Mouse (Mus musculus) neural tube, embryonic 11.5 days (tissue): Measurements from ENCODE around the gene Fam83f. TPM values are rescaled to one million over a fixed set of nuclear protein-coding genes. Genes with fewer than 3 reads are reported as not detected.

Experiments
- ATAC-seq: fragments of 200-750 bp; cut with Nextera tagmentation; 2 replicates; pipeline ENCODE4 v1.8.0; 2017; ENCODE audit warnings: moderate number of reproducible peaks, mild to moderate bottlenecking, moderate TSS enrichment, moderate library complexity; ENCODE audit not compliant: insufficient read depth, low FRiP score, low TSS enrichment
- DNase-seq: peaks from one replicate; pipeline ENCODE4 v3.0.0-alpha.2; 2015; ENCODE audit warnings: low spot score
- H3K27ac ChIP-seq: fragments of 300-500 bp; sonication (generic); 2 replicates; pipeline ENCODE4 v1.5.1; 2014; ENCODE audit warnings: low read depth, mild to moderate bottlenecking, low read length
- H3K27me3 ChIP-seq: fragments of 300-500 bp; sonication (generic); 2 replicates; pipeline ENCODE4 v1.6.1; 2014; ENCODE audit warnings: mild to moderate bottlenecking, low read length, mixed read lengths; ENCODE audit not compliant: control insufficient read depth, insufficient read depth
- H3K36me3 ChIP-seq: fragments of 300-500 bp; sonication (generic); 2 replicates; pipeline ENCODE4 v1.6.1; 2014; ENCODE audit warnings: mild to moderate bottlenecking, low read length, moderate library complexity, mixed read lengths; ENCODE audit not compliant: control insufficient read depth, insufficient read depth
- H3K4me1 ChIP-seq: fragments of 300-500 bp; sonication (generic); 2 replicates; pipeline ENCODE4 v1.6.1; 2014; ENCODE audit warnings: low read length, mixed read lengths; ENCODE audit not compliant: control insufficient read depth, insufficient read depth
- H3K4me2 ChIP-seq: fragments of 300-500 bp; sonication (generic); 2 replicates; pipeline ENCODE4 v1.6.1; 2014; ENCODE audit warnings: low read depth, mild to moderate bottlenecking, moderate library complexity
- H3K4me3 ChIP-seq: fragments of 300-500 bp; sonication (generic); 2 replicates; pipeline ENCODE4 v1.5.1; 2014; ENCODE audit warnings: low read depth, low read length
- H3K9ac ChIP-seq: fragments of 300-500 bp; sonication (generic); 2 replicates; pipeline ENCODE4 v1.6.1; 2014; ENCODE audit warnings: mild to moderate bottlenecking, low read length
- H3K9me3 ChIP-seq: fragments of 300-500 bp; sonication (generic); 2 replicates; pipeline ENCODE4 v1.6.1; 2016; ENCODE audit warnings: low read length; ENCODE audit not compliant: control insufficient read depth
- WGBS: fragments of 180-500 bp; shearing (Covaris S2); extraction: QIAGEN DNeasy Blood & Tissue Kit; methylation state at CpG from one replicate; pipeline ENCODE4 v1.1.7; 2014; 5-methylcytosine and 5-hydroxymethylcytosine counted together
- polyA plus RNA-seq: library from polyadenylated mRNA; unstranded; fragments of >200 nt; fragmentation: Nextera tagmentation; extraction: Ambion mirVana; gene quantifications from 2 replicates; pipeline ENCODE4 v1.2.1, GENCODE M21; 2014

The Fam83f gene
- polyA plus RNA-seq, 1 experiment from 2014 or later, result 0.44 TPM

GRCm38 (mm10) chr15:80658815-80659471 lies 12.7 kb upstream of the Fam83f start:
- no peaks in the 10 kb centered on the region for H3K4me1 ChIP-seq
- H3K4me2 ChIP-seq, result no peak overlapping the region
- H3K27me3 ChIP-seq, result no peaks in the 10 kb centered on the region
- no peak for ATAC-seq
- H3K9ac ChIP-seq, result no peak overlapping the region
- DNase-seq, result no peak
- 73% methylated on average over 6 of the region's 6 CpGs for WGBS
- no peaks in the 10 kb centered on the region for H3K36me3 ChIP-seq
- no peak overlapping the region for H3K27ac ChIP-seq
- no peak overlapping the region for H3K4me3 ChIP-seq
- H3K9me3 ChIP-seq, result no peaks in the 10 kb centered on the region

DNA sequence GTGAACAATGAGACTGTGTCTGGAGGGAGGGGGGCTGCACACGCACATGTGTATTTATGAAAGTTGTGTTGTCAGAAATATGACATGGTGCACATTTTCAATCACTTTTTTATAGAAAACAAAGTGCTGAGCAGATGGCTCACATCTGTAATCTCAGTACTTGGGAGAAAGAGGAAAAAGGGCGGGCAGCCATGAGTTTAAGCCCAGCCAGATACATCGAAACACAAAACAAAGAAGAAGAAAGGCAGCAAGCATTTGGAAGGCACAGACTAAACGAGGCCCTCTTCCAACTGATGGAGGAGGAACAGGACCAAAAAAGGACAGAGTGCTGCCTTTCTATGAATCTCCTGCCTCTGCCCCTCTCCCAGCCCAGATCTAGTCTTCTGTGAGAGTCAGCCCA lies 10.7 kb upstream of the Fam83f start:
- no peak for ATAC-seq
- WGBS, result 75% methylated on average over 4 of the region's 4 CpGs
- H3K4me3 ChIP-seq, result no peak overlapping the region
- H3K27me3 ChIP-seq, result no peaks in the 10 kb centered on the region
- no peak for DNase-seq
- H3K4me2 ChIP-seq, result no peak overlapping the region
- no peaks in the 10 kb centered on the region for H3K36me3 ChIP-seq
- no peaks in the 10 kb centered on the region for H3K9me3 ChIP-seq
- H3K4me1 ChIP-seq, result no peaks in the 10 kb centered on the region
- H3K27ac ChIP-seq, result no peak overlapping the region
- H3K9ac ChIP-seq, result no peak overlapping the region

DNA sequence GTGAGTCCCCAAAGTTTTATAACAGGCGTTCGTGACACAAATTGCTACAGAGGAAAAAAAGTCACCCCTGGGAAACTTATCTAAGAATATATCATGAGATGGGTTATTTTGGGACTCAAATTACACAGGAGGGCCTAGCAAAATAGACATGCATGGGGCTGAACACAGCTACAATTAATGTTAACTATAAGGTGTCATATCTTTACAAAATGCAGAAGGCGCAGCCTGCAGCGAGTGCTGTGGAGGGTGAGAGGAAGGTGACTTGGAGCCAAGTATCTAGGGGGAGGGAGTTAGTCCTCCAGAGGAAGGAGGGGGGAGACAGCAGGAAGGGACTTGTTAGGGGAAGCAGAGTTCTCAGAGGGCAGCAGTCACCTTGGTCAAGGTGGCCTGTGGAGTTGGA lies 7.2 kb upstream of the Fam83f start:
- 69% methylated on average over 4 of the region's 4 CpGs for WGBS
- H3K9me3 ChIP-seq, result no peaks in the 10 kb centered on the region
- H3K27me3 ChIP-seq, result no peaks in the 10 kb centered on the region
- H3K4me1 ChIP-seq, result no peaks in the 10 kb centered on the region
- H3K36me3 ChIP-seq, result no peaks in the 10 kb centered on the region
- DNase-seq (no peak), ATAC-seq (no peak)
- no peak overlapping the region for H3K4me3 ChIP-seq
- H3K4me2 ChIP-seq, result no peak overlapping the region
- H3K9ac ChIP-seq, result no peak overlapping the region
- H3K27ac ChIP-seq, result no peak overlapping the region

DNA sequence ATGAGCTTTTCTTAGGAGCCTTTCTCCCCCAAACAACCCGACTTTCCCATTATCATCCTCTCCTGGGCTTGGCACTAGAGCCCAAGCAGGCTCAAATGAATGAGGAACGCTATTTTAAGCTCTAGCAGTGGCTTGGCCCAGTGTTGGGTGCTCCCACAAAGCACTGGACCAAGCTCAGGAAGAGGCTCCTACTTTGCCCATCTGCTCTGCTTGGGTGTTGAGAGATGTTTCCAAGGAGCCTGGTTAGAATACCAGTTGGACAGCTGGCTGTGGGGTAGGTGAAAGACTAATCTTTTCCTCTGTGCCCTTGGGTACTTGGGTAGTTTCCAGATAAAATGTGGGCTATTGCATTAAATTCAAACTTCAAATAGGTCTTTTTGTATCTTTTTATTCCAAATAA lies 1.2 kb downstream of the Fam83f start:
- H3K9me3 ChIP-seq, result no peaks in the 10 kb centered on the region
- DNase-seq (no peak), ATAC-seq (no peak)
- no peak overlapping the region for H3K4me3 ChIP-seq
- H3K27ac ChIP-seq, result no peak overlapping the region
- H3K4me1 ChIP-seq, result peaks cover 4% of the 10 kb centered on the region; the same call in 1 of the 2 replicates
- no peak overlapping the region for H3K9ac ChIP-seq
- H3K36me3 ChIP-seq, result no peaks in the 10 kb centered on the region
- H3K27me3 ChIP-seq, result peaks cover 23% of the 10 kb centered on the region
- no peak overlapping the region for H3K4me2 ChIP-seq
- WGBS, result 64% methylated on average over 2 of the region's 2 CpGs

- ATAC-seq (no peak), DNase-seq (no peak)
- peaks cover 4% of the 10 kb centered on the region; the same call in 1 of the 2 replicates for H3K4me1 ChIP-seq
- peaks cover 23% of the 10 kb centered on the region for H3K27me3 ChIP-seq
- no peaks in the 10 kb centered on the region for H3K36me3 ChIP-seq
- H3K9ac ChIP-seq, result no peak overlapping the region
- H3K4me2 ChIP-seq, result no peak overlapping the region
- no peak overlapping the region for H3K27ac ChIP-seq
- H3K9me3 ChIP-seq, result no peaks in the 10 kb centered on the region
- H3K4me3 ChIP-seq, result no peak overlapping the region
- 79% methylated on average over 4 of the region's 4 CpGs for WGBS
Measured at GRCm38 (mm10) chr15:80673337-80674095, 1.9 kb downstream of the Fam83f start.

DNA sequence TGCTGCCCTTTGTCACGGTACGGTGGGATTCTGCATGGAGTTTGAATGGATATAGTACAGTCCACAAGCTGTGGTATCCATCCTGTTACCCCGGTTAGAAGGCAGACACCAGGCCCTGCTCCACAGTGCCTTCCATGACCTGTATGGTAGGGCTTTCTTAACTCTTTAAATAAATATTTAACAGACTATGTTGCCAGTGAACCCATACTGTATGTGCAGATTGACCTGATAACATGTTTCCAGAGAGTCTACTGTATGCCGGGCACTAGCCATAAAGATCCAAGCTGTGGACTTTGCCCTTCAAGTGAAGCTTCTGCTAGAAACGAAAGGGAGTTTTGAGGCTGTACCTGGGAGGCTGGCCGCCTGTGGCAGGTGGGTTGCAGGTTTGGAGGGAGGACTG lies 3.1 kb downstream of the Fam83f start:
- no peak overlapping the region for H3K4me2 ChIP-seq
- H3K4me3 ChIP-seq, result no peak overlapping the region
- H3K27ac ChIP-seq, result no peak overlapping the region
- peaks cover 23% of the 10 kb centered on the region for H3K27me3 ChIP-seq
- no peak overlapping the region for H3K9ac ChIP-seq
- whole genome bisulfite sequencing, result 87% methylated on average over 6 of the region's 6 CpGs
- H3K4me1 ChIP-seq, result peaks cover 4% of the 10 kb centered on the region; the same call in 1 of the 2 replicates
- no peak for DNase-seq
- ATAC-seq, result no peak
- no peaks in the 10 kb centered on the region for H3K36me3 ChIP-seq
- no peaks in the 10 kb centered on the region for H3K9me3 ChIP-seq

DNA sequence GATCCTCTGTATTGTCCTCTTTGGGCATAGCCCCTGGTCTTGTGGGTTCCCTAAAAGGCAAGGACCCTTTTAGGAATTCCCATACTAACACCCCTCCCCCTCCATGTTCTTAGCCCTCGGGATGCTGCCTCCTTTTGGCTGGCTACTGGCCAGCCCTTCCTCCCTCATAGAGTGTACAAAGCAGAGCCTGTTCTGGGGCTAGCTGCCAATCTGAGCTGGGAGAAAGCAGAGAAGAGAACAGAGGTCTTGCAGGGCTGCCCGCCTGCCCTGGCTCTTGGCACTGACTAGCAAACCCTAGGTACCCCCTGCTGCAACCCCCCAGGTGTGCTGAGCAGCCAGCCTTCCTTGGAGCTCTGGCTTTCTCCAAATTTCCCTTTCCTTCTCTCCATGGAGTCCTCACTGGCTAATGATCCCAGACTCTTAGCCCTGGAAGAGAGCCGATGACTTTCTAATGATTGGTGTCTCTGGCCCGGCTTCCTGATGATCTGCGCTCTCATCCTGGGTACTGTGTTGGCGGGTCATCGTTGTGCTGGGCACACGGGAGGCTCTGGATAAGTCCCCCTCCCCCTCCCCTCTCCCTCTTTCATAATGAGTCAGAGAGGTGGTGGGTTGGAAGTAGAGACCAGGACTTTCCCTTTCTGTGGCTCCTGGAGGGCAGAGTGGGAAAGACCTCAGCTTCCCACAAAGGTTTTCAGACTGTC lies 8.0 kb downstream of the Fam83f start:
- H3K4me1 ChIP-seq, result no peaks in the 10 kb centered on the region; the same call in 1 of the 2 replicates
- no peaks in the 10 kb centered on the region for H3K36me3 ChIP-seq
- no peaks in the 10 kb centered on the region for H3K9me3 ChIP-seq
- no peaks in the 10 kb centered on the region for H3K27me3 ChIP-seq
- no peak overlapping the region for H3K27ac ChIP-seq
- 62% methylated on average over 8 of the region's 8 CpGs for WGBS
- no peak for DNase-seq
- no peak overlapping the region for H3K4me2 ChIP-seq
- ATAC-seq, result no peak
- H3K4me3 ChIP-seq, result no peak overlapping the region
- no peak overlapping the region for H3K9ac ChIP-seq

DNA sequence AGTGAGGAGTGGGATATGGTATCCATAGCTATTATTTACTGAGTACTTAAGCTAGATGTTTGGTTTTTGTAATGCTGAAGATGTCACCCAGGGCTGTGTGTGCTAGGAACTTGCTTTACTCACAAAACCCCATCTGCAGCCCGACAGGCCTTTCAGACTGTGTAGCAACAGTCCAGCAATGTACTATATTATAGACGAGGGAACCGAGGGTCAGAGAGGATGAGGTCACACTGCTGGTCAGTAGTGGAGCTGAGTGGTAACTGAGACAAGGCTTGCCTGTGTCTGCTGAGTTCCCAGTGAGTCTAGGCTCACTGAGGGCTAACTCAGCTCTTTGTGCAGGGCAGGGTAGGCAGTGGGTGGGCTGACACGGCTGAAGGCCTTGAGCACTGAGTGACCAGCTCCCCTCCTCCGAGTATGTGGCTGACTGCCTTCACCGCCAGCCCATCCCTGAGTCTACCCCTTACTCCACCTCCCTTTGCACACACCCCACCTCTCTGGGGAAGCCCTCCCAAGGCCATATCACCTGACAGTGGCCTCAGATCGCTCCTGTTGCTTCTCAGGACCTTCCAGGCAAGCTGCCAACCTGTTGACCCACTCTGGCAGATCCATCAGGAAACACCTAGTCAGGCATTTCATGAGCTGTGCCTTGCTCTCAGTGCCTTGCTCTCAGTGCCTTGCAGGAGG lies 8.8 kb downstream of the Fam83f start:
- Histone ChIP-seq H3K4me3 (no peak overlapping the region), H3K36me3 (no peaks in the 10 kb centered on the region), H3K27ac (no peak overlapping the region), H3K9me3 (no peaks in the 10 kb centered on the region), H3K9ac (no peak overlapping the region), H3K4me2 (no peak overlapping the region), H3K27me3 (no peaks in the 10 kb centered on the region), H3K4me1 (peaks cover 6% of the 10 kb centered on the region)
- no peak for ATAC-seq
- no peak for DNase-seq
- 65% methylated on average over 7 of the region's 7 CpGs for WGBS
